Mouse (Mus musculus): ENCODE measurements around the gene Ddx59. TPM values are rescaled to one million over a fixed set of nuclear protein-coding genes. Genes with fewer than 3 reads are reported as not detected.

The Ddx59 gene
- polyA plus RNA-seq, 1 experiment from 2014 or later = 19.5 TPM

GRCm38 (mm10) chr1:136418393-136418792, 3.3 kb downstream of the Ddx59 start:
- H3K4me2 ChIP-seq (replicated peaks) = no peak overlapping the region
- no peaks in the 10 kb centered on the region for H3K4me1 ChIP-seq
- H3K36me3 ChIP-seq = peaks cover 22% of the 10 kb centered on the region
- H3K27me3 ChIP-seq (replicated peaks) = no peaks in the 10 kb centered on the region
- H3K9ac ChIP-seq = no peak overlapping the region
- no peak overlapping the region for H3K27ac ChIP-seq
- no peaks in the 10 kb centered on the region for H3K9me3 ChIP-seq
- no peak overlapping the region for H3K4me3 ChIP-seq
- WGBS = 94% methylated on average over 6 of the region's 6 CpGs
- ATAC-seq (ENCODE audit: low FRiP score, low read depth) = no peak

- no peaks in the 10 kb centered on the region for H3K4me1 ChIP-seq
- no peak for ATAC-seq (ENCODE audit: low FRiP score, low read depth)
- peaks cover 14% of the 10 kb centered on the region for H3K36me3 ChIP-seq
- no peak overlapping the region for H3K9ac ChIP-seq
- no peaks in the 10 kb centered on the region for H3K27me3 ChIP-seq (replicated peaks)
- no peaks in the 10 kb centered on the region for H3K9me3 ChIP-seq
- no peak overlapping the region for H3K4me2 ChIP-seq (replicated peaks)
- no peak overlapping the region for H3K27ac ChIP-seq
- H3K4me3 ChIP-seq = no peak overlapping the region
- WGBS = 79% methylated on average over 11 of the region's 11 CpGs
Measured at GRCm38 (mm10) chr1:136427166-136427969, 12.3 kb downstream of the Ddx59 start.

- WGBS = 93% methylated on average over 4 of the region's 4 CpGs
- H3K27ac ChIP-seq = no peak overlapping the region
- no peak overlapping the region for H3K4me2 ChIP-seq (replicated peaks)
- H3K4me3 ChIP-seq = no peak overlapping the region
- no peaks in the 10 kb centered on the region for H3K27me3 ChIP-seq (replicated peaks)
- peaks cover 12% of the 10 kb centered on the region for H3K36me3 ChIP-seq
- ATAC-seq (ENCODE audit: low FRiP score, low read depth) = no peak
- no peak overlapping the region for H3K9ac ChIP-seq
- no peaks in the 10 kb centered on the region for H3K4me1 ChIP-seq
- no peaks in the 10 kb centered on the region for H3K9me3 ChIP-seq
Measured at GRCm38 (mm10) chr1:136428981-136429380, 13.9 kb downstream of the Ddx59 start.

- Histone ChIP-seq H3K9ac (no peak overlapping the region), H3K27me3 (replicated peaks) (no peaks in the 10 kb centered on the region), H3K36me3 (peaks cover 9% of the 10 kb centered on the region), H3K4me1 (no peaks in the 10 kb centered on the region), H3K4me2 (replicated peaks) (no peak overlapping the region), H3K27ac (no peak overlapping the region), H3K4me3 (no peak overlapping the region), H3K9me3 (no peaks in the 10 kb centered on the region)
- ATAC-seq (ENCODE audit: low FRiP score, low read depth) = no peak
- WGBS = 72% methylated on average over 7 of the region's 7 CpGs
Measured at GRCm38 (mm10) chr1:136430126-136430818, 15.2 kb downstream of the Ddx59 start.

- ATAC-seq (ENCODE audit: low FRiP score, low read depth) = no peak
- Histone ChIP-seq H3K36me3 (no peaks in the 10 kb centered on the region; the same call in 1 of the 2 replicates), H3K4me1 (no peaks in the 10 kb centered on the region), H3K9me3 (no peaks in the 10 kb centered on the region), H3K4me2 (replicated peaks) (no peak overlapping the region), H3K27me3 (replicated peaks) (no peaks in the 10 kb centered on the region), H3K27ac (no peak overlapping the region), H3K4me3 (no peak overlapping the region), H3K9ac (no peak overlapping the region)
- 86% methylated on average over 7 of the region's 7 CpGs for WGBS
Measured at GRCm38 (mm10) chr1:136440741-136441140, 25.7 kb downstream of the Ddx59 start.

GRCm38 (mm10) chr1:136442809-136443208, 27.7 kb downstream of the Ddx59 start:
- no peaks in the 10 kb centered on the region for H3K4me1 ChIP-seq
- no peak overlapping the region for H3K27ac ChIP-seq
- no peak overlapping the region for H3K9ac ChIP-seq
- no peak overlapping the region for H3K4me2 ChIP-seq (replicated peaks)
- no peaks in the 10 kb centered on the region for H3K9me3 ChIP-seq
- WGBS = 77% methylated on average over 9 of the region's 9 CpGs
- ATAC-seq (ENCODE audit: low FRiP score, low read depth) = no peak
- H3K4me3 ChIP-seq = no peak overlapping the region
- no peaks in the 10 kb centered on the region for H3K27me3 ChIP-seq (replicated peaks)
- H3K36me3 ChIP-seq = no peaks in the 10 kb centered on the region; the same call in 1 of the 2 replicates

- no peaks in the 10 kb centered on the region for H3K27me3 ChIP-seq (replicated peaks)
- 90% methylated on average over 12 of the region's 12 CpGs for WGBS
- H3K9ac ChIP-seq = no peak overlapping the region
- no peak for ATAC-seq (ENCODE audit: low FRiP score, low read depth)
- H3K4me3 ChIP-seq = no peak overlapping the region
- H3K4me2 ChIP-seq (replicated peaks) = no peak overlapping the region
- no peaks in the 10 kb centered on the region for H3K4me1 ChIP-seq
- H3K27ac ChIP-seq = no peak overlapping the region
- no peaks in the 10 kb centered on the region for H3K36me3 ChIP-seq
- H3K9me3 ChIP-seq = no peaks in the 10 kb centered on the region
Measured at GRCm38 (mm10) chr1:136444555-136445255, 29.6 kb downstream of the Ddx59 start.

- 75% methylated on average over 10 of the region's 10 CpGs for WGBS
- Histone ChIP-seq H3K4me1 (no peaks in the 10 kb centered on the region), H3K36me3 (no peaks in the 10 kb centered on the region), H3K27me3 (replicated peaks) (no peaks in the 10 kb centered on the region), H3K9me3 (no peaks in the 10 kb centered on the region), H3K9ac (no peak overlapping the region), H3K27ac (no peak overlapping the region), H3K4me2 (replicated peaks) (no peak overlapping the region), H3K4me3 (no peak overlapping the region)
- no peak for ATAC-seq (ENCODE audit: low FRiP score, low read depth)
Measured at GRCm38 (mm10) chr1:136446933-136447332, 31.9 kb downstream of the Ddx59 start.

GRCm38 (mm10) chr1:136447338-136447737, 32.3 kb downstream of the Ddx59 start:
- no peak overlapping the region for H3K4me3 ChIP-seq

GRCm38 (mm10) chr1:136449541-136449940, 34.5 kb downstream of the Ddx59 start:
- no peak for ATAC-seq (ENCODE audit: low FRiP score, low read depth)
- H3K9ac ChIP-seq = no peak overlapping the region
- H3K36me3 ChIP-seq = no peaks in the 10 kb centered on the region
- no peaks in the 10 kb centered on the region for H3K9me3 ChIP-seq
- H3K4me3 ChIP-seq = no peak overlapping the region
- H3K27me3 ChIP-seq (replicated peaks) = no peaks in the 10 kb centered on the region
- no peak overlapping the region for H3K4me2 ChIP-seq (replicated peaks)
- H3K27ac ChIP-seq = no peak overlapping the region
- 93% methylated on average over 6 of the region's 6 CpGs for WGBS
- no peaks in the 10 kb centered on the region for H3K4me1 ChIP-seq

More at GRCm38 (mm10) chr1:136447338-136447737, 32.3 kb downstream of the Ddx59 start:
- Histone ChIP-seq H3K27me3 (replicated peaks) (no peaks in the 10 kb centered on the region), H3K4me2 (replicated peaks) (no peak overlapping the region), H3K9ac (no peak overlapping the region), H3K36me3 (no peaks in the 10 kb centered on the region), H3K27ac (no peak overlapping the region), H3K9me3 (no peaks in the 10 kb centered on the region), H3K4me1 (no peaks in the 10 kb centered on the region)
- no peak for ATAC-seq (ENCODE audit: low FRiP score, low read depth)
- WGBS = 88% methylated on average over 4 of the region's 4 CpGs

- H3K4me1 ChIP-seq = no peaks in the 10 kb centered on the region
- no peak overlapping the region for H3K9ac ChIP-seq
- H3K4me2 ChIP-seq (replicated peaks) = no peak overlapping the region
- WGBS = 87% methylated on average over 5 of the region's 5 CpGs
- no peaks in the 10 kb centered on the region for H3K9me3 ChIP-seq
- no peaks in the 10 kb centered on the region for H3K27me3 ChIP-seq (replicated peaks)
- ATAC-seq (ENCODE audit: low FRiP score, low read depth) = no peak
- no peak overlapping the region for H3K27ac ChIP-seq
- H3K4me3 ChIP-seq = no peak overlapping the region
- no peaks in the 10 kb centered on the region for H3K36me3 ChIP-seq
Measured at GRCm38 (mm10) chr1:136450206-136450605, 35.1 kb downstream of the Ddx59 start.

GRCm38 (mm10) chr1:136452421-136452820, 37.4 kb downstream of the Ddx59 start:
- no peak overlapping the region for H3K4me3 ChIP-seq
- H3K4me1 ChIP-seq = no peaks in the 10 kb centered on the region
- WGBS = 71% methylated on average over 5 of the region's 5 CpGs
- no peak overlapping the region for H3K4me2 ChIP-seq (replicated peaks)
- H3K27me3 ChIP-seq (replicated peaks) = no peaks in the 10 kb centered on the region
- no peak overlapping the region for H3K9ac ChIP-seq
- H3K36me3 ChIP-seq = no peaks in the 10 kb centered on the region
- ATAC-seq (ENCODE audit: low FRiP score, low read depth) = no peak
- no peak overlapping the region for H3K27ac ChIP-seq
- H3K9me3 ChIP-seq = no peaks in the 10 kb centered on the region

Measured in neural tube, embryonic 12.5 days (tissue).